Mouse (Mus musculus) CH12.LX (cell line): ENCODE results near the gene 4930404N11Rik. TPM values are rescaled to one million over a fixed set of nuclear protein-coding genes. Genes with fewer than 3 reads are reported as not detected.

ENCODE experiments used
- DNase-seq: peaks from one replicate; pipeline ENCODE4 v3.0.0-alpha.2; 2013; ENCODE audit errors: extremely low read depth
- H3K27ac ChIP-seq: 2 replicates; pipeline ENCODE4 v1.5.1; 2012; ENCODE audit warnings: low read depth, mild to moderate bottlenecking, control low read depth, moderate library complexity; ENCODE audit not compliant: insufficient read depth
- H3K27me3 ChIP-seq: replicated peaks from 2 replicates; pipeline ENCODE3; 2012; ENCODE audit warnings: inconsistent platforms
- H3K36me3 ChIP-seq, 2 experiments: replicated peaks in 1 of 2; 2 replicates each; pipeline versions ENCODE3 to v1.6.1; 2012; ENCODE audit warnings: inconsistent platforms in 1 of 2, low read length in 1 of 2, mild to moderate bottlenecking in 1 of 2, mixed read lengths in 1 of 2, moderate library complexity in 1 of 2; ENCODE audit not compliant: control insufficient read depth in 1 of 2, insufficient read depth in 1 of 2
- H3K4me1 ChIP-seq, 2 experiments: 2 replicates each; pipeline ENCODE4 v1.6.1; 2012; ENCODE audit warnings: inconsistent platforms in 1 of 2, moderate library complexity in 1 of 2; ENCODE audit not compliant: insufficient read depth in 2 of 2, control insufficient read depth in 1 of 2
- H3K4me2 ChIP-seq: 2 replicates; pipeline ENCODE4 v1.6.1; 2012; ENCODE audit warnings: low read depth, mild to moderate bottlenecking, control low read depth; ENCODE audit not compliant: poor library complexity, insufficient read depth, severe bottlenecking
- H3K4me3 ChIP-seq, 3 experiments: fragments of 150-350 bp in 1 of 3; sonication (generic) in 1 of 3; replicated peaks in 1 of 3; 2 replicates each; pipeline versions ENCODE3 to v1.5.1; 2011 to 2012; ENCODE audit warnings: low read depth in 2 of 3, low read length in 2 of 3, mild to moderate bottlenecking in 2 of 3, moderate library complexity in 2 of 3, control low read depth in 1 of 3, improper control_type of control experiment in 1 of 3, inconsistent platforms in 1 of 3, mixed read lengths in 1 of 3; ENCODE audit not compliant: poor library complexity in 1 of 3
- H3K79me2 ChIP-seq: replicated peaks from 2 replicates; pipeline ENCODE4 v1.6.1; 2012; ENCODE audit warnings: mild to moderate bottlenecking, moderate library complexity; ENCODE audit not compliant: control insufficient read depth, poor library complexity, insufficient read depth, severe bottlenecking; ENCODE audit errors: extremely low read depth
- H3K9ac ChIP-seq: 2 replicates; pipeline ENCODE4 v1.6.1; 2012; ENCODE audit warnings: low read depth, mild to moderate bottlenecking, control low read depth, moderate library complexity; ENCODE audit not compliant: insufficient read depth
- H3K9me3 ChIP-seq: replicated peaks from 2 replicates; pipeline ENCODE3; 2012; ENCODE audit warnings: low read length, inconsistent platforms, mixed read lengths
- ELF1 ChIP-seq: IDR thresholded peaks from 2 replicates; pipeline ENCODE4 v1.6.1; 2014; ENCODE audit warnings: low read depth, mild to moderate bottlenecking, inconsistent platforms, low read length, improper control_type of control experiment
- JUN ChIP-seq: IDR thresholded peaks from 2 replicates; pipeline ENCODE4 v1.6.1; 2011; ENCODE audit warnings: low read depth, mild to moderate bottlenecking, low read length, improper control_type of control experiment, moderate library complexity; ENCODE audit not compliant: insufficient read depth
- MAFK ChIP-seq: IDR thresholded peaks from 2 replicates; pipeline ENCODE4 v1.6.1; 2011; ENCODE audit warnings: low read length, improper control_type of control experiment; ENCODE audit not compliant: insufficient replicate concordance
- MXI1 ChIP-seq: IDR thresholded peaks from 2 replicates; pipeline ENCODE4 v1.6.1; 2011; ENCODE audit warnings: mild to moderate bottlenecking, low read depth, low read length, improper control_type of control experiment
- MYC ChIP-seq: IDR thresholded peaks from 2 replicates; pipeline ENCODE4 v1.6.1; 2011; ENCODE audit warnings: low read depth, mild to moderate bottlenecking, improper control_type of control experiment, low read length
- PAX5 ChIP-seq: IDR thresholded peaks from 2 replicates; pipeline ENCODE4 v1.6.1; 2012; ENCODE audit warnings: low read length, inconsistent platforms, mixed read lengths
- POLR2A ChIP-seq: IDR thresholded peaks from 2 replicates; pipeline ENCODE4 v1.6.1; 2011; ENCODE audit warnings: low read depth, mild to moderate bottlenecking, improper control_type of control experiment, low read length
- dilution Hi-C: fragments of 300-500 bp; cut with MboI; formaldehyde crosslinking; loops from 2 replicates; pipeline ENCODE4 v1.14.3; 2020; ENCODE audit warnings: low sequenced_read_pairs; ENCODE audit not compliant: extremely low pct_unique_long_range_greater_than_20kb, extremely low pct_ligation_motif_present
- in situ Hi-C: fragments of 300-500 bp; cut with MboI; formaldehyde crosslinking; loops from 3 replicates; pipeline ENCODE4 v1.14.3; 2019; ENCODE audit warnings: low sequenced_read_pairs, low pct_ligation_motif_present, low pct_unique_long_range_greater_than_20kb, mixed read lengths
- polyA plus RNA-seq: library from polyadenylated mRNA; unstranded; fragments of >175 nt; gene quantifications from 2 replicates; pipeline ENCODE4 v1.2.1, GENCODE M21; 2012; ENCODE audit warnings: low read depth; ENCODE audit not compliant: insufficient read length
- total RNA-seq, 2 experiments: library from RNA; depleted of rRNA; stranded (reverse); fragments of 300-350 nt in 1 of 2; fragments of >200 nt in 1 of 2; gene quantifications; 2 replicates each; pipeline ENCODE4 v1.2.3; 2012 to 2014

4930404N11Rik gene
- total and polyA plus RNA-seq, 3 experiments: 0.23 to 5.2 (median 2.7) TPM

DNA sequence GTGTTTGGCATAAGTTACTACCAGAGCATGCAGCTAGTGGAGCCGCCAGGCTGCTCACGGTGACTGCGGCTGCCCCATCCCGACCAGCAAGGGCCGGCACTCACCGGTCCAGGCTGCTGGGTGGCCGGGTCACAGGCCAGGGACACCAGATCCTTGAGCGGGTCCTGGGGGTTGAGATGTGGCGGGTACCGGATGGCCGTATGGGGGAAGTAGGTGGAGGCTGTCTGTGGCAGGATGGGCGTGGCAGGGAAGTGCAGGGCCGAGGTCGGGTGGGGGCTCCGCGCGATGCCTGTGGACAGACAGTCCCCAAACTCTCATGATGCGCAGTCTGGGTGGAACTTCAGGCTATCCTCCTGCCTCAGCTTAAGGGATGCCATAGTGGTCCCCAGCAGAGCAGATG is 39.1 kb upstream of the 4930404N11Rik start:
- H3K36me3 ChIP-seq: peaks cover 71 to 74% of the 10 kb centered on the region in 2 experiments
- no peak for DNase-seq
- in situ Hi-C loops: loop anchor here (5.0 kb wide), 1 partner anchor 38 kb away; no protein-coding TSS in a partner anchor
- H3K27me3 ChIP-seq: no peaks in the 10 kb centered on the region
- no peak overlapping the region for H3K4me3 ChIP-seq
- H3K27ac ChIP-seq: no peak overlapping the region
- no peak overlapping the region for H3K9ac ChIP-seq
- H3K4me2 ChIP-seq: no peak overlapping the region
- no peaks in the 10 kb centered on the region for H3K9me3 ChIP-seq
- H3K4me1 ChIP-seq: peaks cover 24 to 49% of the 10 kb centered on the region in 2 experiments
- TF ChIP-seq MXI1: no peak
- TF ChIP-seq, all 38 proteins: peak for 0
- H3K79me2 ChIP-seq: no peaks in the 10 kb centered on the region
- dilution Hi-C loops: no loop called here

DNA sequence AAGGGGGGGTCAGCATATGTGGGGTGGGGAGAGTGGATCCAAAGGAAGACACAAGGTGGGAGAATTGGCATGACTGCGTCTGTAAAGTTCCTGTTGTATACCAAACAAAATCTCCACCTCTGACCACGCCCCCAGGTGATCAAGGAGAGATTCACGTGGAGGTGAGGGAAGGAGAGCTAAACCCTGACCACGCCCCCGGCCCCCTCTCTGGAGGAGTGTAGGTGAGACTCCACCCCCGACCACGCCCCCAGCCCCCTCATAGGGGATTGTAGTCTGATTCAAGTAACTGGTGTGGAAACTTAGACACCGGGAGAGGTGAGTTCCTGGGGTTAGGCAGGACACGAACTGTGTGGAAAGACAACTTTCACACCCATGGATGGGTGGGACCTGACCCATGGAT is 38.5 kb upstream of the 4930404N11Rik start:
- H3K36me3 ChIP-seq: peaks cover 78 to 80% of the 10 kb centered on the region in 2 experiments
- TF ChIP-seq ELF1: no peak
- no peak for TF ChIP-seq JUN
- no peaks in the 10 kb centered on the region for H3K9me3 ChIP-seq
- dilution Hi-C loops: no loop called here
- in situ Hi-C loops: no loop called here
- H3K27ac ChIP-seq: no peak overlapping the region
- H3K4me1 ChIP-seq: peaks cover 20 to 43% of the 10 kb centered on the region in 2 experiments
- no peaks in the 10 kb centered on the region for H3K27me3 ChIP-seq
- DNase-seq: no peak
- no peak overlapping the region for H3K4me3 ChIP-seq
- no peak overlapping the region for H3K9ac ChIP-seq
- no peaks in the 10 kb centered on the region for H3K79me2 ChIP-seq
- no peak overlapping the region for H3K4me2 ChIP-seq

DNA sequence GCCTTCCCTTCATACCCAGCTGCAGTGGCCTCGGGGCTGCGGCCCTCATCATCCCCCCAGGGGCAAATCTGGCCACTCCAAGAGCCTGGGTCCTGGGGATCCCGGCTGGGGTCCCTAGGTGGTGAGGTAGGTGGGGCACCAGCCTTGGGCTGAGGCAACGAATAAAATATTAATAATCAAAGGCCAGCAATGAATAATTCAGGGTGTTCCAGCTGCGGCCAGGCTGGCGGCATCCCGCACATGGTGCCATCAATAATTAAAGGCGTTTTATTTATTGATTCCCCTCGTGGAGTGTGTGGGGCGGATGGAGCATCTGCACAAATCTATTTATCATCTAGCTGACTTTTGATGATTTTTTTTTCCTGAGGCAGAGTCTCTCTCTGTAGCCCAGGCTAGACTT is 37.9 kb upstream of the 4930404N11Rik start:
- H3K27ac ChIP-seq: no peak overlapping the region
- no peak for TF ChIP-seq POLR2A
- no peak for TF ChIP-seq MYC
- TF ChIP-seq PAX5: no peak
- TF ChIP-seq MAFK: no peak
- TF ChIP-seq, all 38 proteins: peak for 0
- H3K4me2 ChIP-seq: no peak overlapping the region
- H3K36me3 ChIP-seq: peaks cover 76 to 79% of the 10 kb centered on the region in 2 experiments
- in situ Hi-C loops: no loop called here
- no peaks in the 10 kb centered on the region for H3K27me3 ChIP-seq
- H3K4me3 ChIP-seq: no peak overlapping the region
- peaks cover 16 to 37% of the 10 kb centered on the region in 2 experiments for H3K4me1 ChIP-seq
- dilution Hi-C loops: no loop called here
- no peak overlapping the region for H3K9ac ChIP-seq
- DNase-seq: no peak
- no peaks in the 10 kb centered on the region for H3K9me3 ChIP-seq
- H3K79me2 ChIP-seq: no peaks in the 10 kb centered on the region
